16 mouse cellular contexts compared by ENCODE assay signal in the genomic region with DNA sequence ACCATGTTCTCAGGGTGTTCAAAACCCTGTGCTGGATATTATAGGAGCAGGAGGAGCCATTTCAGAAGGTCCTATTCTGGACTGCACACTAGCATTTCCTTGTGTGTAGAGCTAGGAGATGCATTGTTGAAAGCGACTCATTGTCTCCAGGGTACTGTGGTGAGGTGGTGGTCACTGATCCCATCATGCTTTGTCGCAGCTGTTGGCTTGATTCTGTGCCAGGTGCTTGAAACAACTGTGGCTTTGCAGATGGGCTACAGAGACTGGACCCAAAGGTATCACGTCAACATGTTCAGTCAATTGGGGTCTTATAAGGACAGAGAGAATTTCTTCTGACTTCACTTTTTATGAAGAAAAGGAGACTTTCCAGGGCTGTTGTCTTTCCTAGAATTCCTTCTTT.
DNase-seq lines count a peak whose midpoint lies in the region; ATAC-seq and TF ChIP-seq lines count a peak whose summit lies in the region.
"Had no signal": no experiment of that assay in that cellular context is flagged by ENCODE, and none has a peak within 500 bp of the region (broad histone marks: within the 10 kb centered on the region; RNA-seq: fewer than 3 reads in every experiment).

No protein-coding gene starts in this region.

- ATAC-seq in heart, embryonic 12.5 days (ENCODE audit: insufficient number of reproducible peaks, low FRiP score), result no peak
- no peak for ATAC-seq in liver, embryonic 11.5 days (replicated peaks; ENCODE audit: low FRiP score)
- ATAC-seq: forebrain, embryonic 13.5 days; inflammation-experienced regulatory T-cells, adult 6 months had no signal

- no peaks in the 10 kb centered on the region for H3K27me3 ChIP-seq in heart, embryonic 12.5 days (replicated peaks)
- H3K27me3 ChIP-seq in testis, adult 2 months (ENCODE audit: control insufficient read depth, insufficient read depth, low read length), result no peaks in the 10 kb centered on the region
- H3K27me3 ChIP-seq in liver, embryonic 11.5 days (replicated peaks; ENCODE audit: control insufficient read depth, insufficient read depth, low read length), result no peaks in the 10 kb centered on the region
- no peaks in the 10 kb centered on the region for H3K27me3 ChIP-seq in hindbrain, embryonic 10.5 days (ENCODE audit: insufficient read depth, poor library complexity, severe bottlenecking)
- H3K27me3 ChIP-seq: forebrain, embryonic 13.5 days; heart, embryonic 13.5 days had no signal

- no peak for TF ChIP-seq POLR2A in testis, adult 2 months (IDR thresholded peaks at IDR 0.05; ENCODE audit: control insufficient read depth, low read depth, low read length)

- H3K36me3 ChIP-seq in heart, embryonic 12.5 days, result no peaks in the 10 kb centered on the region
- no peaks in the 10 kb centered on the region for H3K36me3 ChIP-seq in testis, adult 2 months (ENCODE audit: control insufficient read depth, insufficient read depth, low read length)
- H3K36me3 ChIP-seq in liver, embryonic 11.5 days (ENCODE audit: control insufficient read depth, insufficient read depth, low read length), result no peaks in the 10 kb centered on the region
- no peaks in the 10 kb centered on the region for H3K36me3 ChIP-seq in hindbrain, embryonic 10.5 days
- H3K36me3 ChIP-seq: heart, embryonic 13.5 days; limb, embryonic 10.5 days had no signal

- no peak for TF ChIP-seq CTCF in testis, adult 2 months (IDR thresholded peaks at IDR 0.05; ENCODE audit: control insufficient read depth, insufficient read depth, insufficient replicate concordance, low read depth, low read length)

- DNase-seq in heart, adult 18-20 months, result peak; percentile 64 to 65
- DNase-seq in testis, postnatal 14 days (ENCODE audit: low spot score), result no peak
- peak; percentile 26 to 71 for DNase-seq in gastrocnemius, postnatal 4 days (ENCODE audit: low spot score in 2 of 2)
- no peak for DNase-seq in liver, embryonic 11.5 days (ENCODE audit: low spot score)
- no peak for DNase-seq in hindbrain, embryonic 10.5 days (ENCODE audit: low spot score)
- DNase-seq in cerebellum, adult 8-10 months, result no peak
- DNase-seq: adrenal gland, postnatal 25 days; retina, postnatal 1 day; thymus, postnatal 25 days had no signal

- H3K9ac ChIP-seq in heart, embryonic 12.5 days, result no peak overlapping the region
- H3K9ac ChIP-seq in liver, embryonic 11.5 days (ENCODE audit: low read depth, low read length), result no peak overlapping the region
- H3K9ac ChIP-seq: forebrain, embryonic 13.5 days; heart, embryonic 13.5 days had no signal

- no peak overlapping the region for H3K27ac ChIP-seq in heart, embryonic 12.5 days (ENCODE audit: poor library complexity, severe bottlenecking)
- peak overlapping the region; percentile 53; the same call in 1 of the 2 replicates for H3K27ac ChIP-seq in testis, adult 2 months (ENCODE audit: control insufficient read depth, insufficient read depth, low read depth, low read length)
- H3K27ac ChIP-seq in liver, embryonic 11.5 days (ENCODE audit: low read depth, low read length), result no peak overlapping the region
- H3K27ac ChIP-seq in hindbrain, embryonic 10.5 days, result no peak overlapping the region
- H3K27ac ChIP-seq: forebrain, embryonic 13.5 days; heart, embryonic 13.5 days; limb, embryonic 10.5 days had no signal

- 75% methylated on average over 3 of the region's 3 CpGs for WGBS in heart, embryonic 12.5 days
- 83% methylated on average over 3 of the region's 3 CpGs for WGBS in liver, embryonic 11.5 days
- WGBS in hindbrain, embryonic 10.5 days, result 85% methylated on average over 3 of the region's 3 CpGs

- H3K4me3 ChIP-seq in heart, embryonic 12.5 days, result no peak overlapping the region
- H3K4me3 ChIP-seq in testis, adult 2 months (ENCODE audit: control insufficient read depth, low read depth, low read length), result no peak overlapping the region
- no peak overlapping the region for H3K4me3 ChIP-seq in liver, embryonic 11.5 days (ENCODE audit: low read depth, low read length)
- no peak overlapping the region for H3K4me3 ChIP-seq in hindbrain, embryonic 10.5 days
- H3K4me3 ChIP-seq: forebrain, embryonic 13.5 days; heart, embryonic 13.5 days; limb, embryonic 10.5 days had no signal

- H3K4me2 ChIP-seq in heart, embryonic 12.5 days, result no peak overlapping the region
- no peak overlapping the region for H3K4me2 ChIP-seq in liver, embryonic 11.5 days
- H3K4me2 ChIP-seq: forebrain, embryonic 13.5 days; heart, embryonic 13.5 days; midbrain, embryonic 11.5 days had no signal

- no peaks in the 10 kb centered on the region for H3K9me3 ChIP-seq in heart, embryonic 12.5 days (replicated peaks)
- no peaks in the 10 kb centered on the region for H3K9me3 ChIP-seq in liver, embryonic 11.5 days (ENCODE audit: control insufficient read depth, low read length)
- H3K9me3 ChIP-seq in hindbrain, embryonic 10.5 days, result 0 out of 2 replicates have a peak, but pooled peaks cover 3% of the 10 kb centered on the region
- H3K9me3 ChIP-seq: forebrain, embryonic 13.5 days; heart, embryonic 13.5 days; limb, embryonic 10.5 days had no signal

- H3K4me1 ChIP-seq in heart, embryonic 12.5 days (replicated peaks), result no peaks in the 10 kb centered on the region
- H3K4me1 ChIP-seq in testis, adult 2 months (ENCODE audit: control insufficient read depth, insufficient read depth, low read length), result no peaks in the 10 kb centered on the region
- H3K4me1 ChIP-seq in liver, embryonic 11.5 days (replicated peaks; ENCODE audit: control insufficient read depth, insufficient read depth, low read length), result no peaks in the 10 kb centered on the region
- no peaks in the 10 kb centered on the region for H3K4me1 ChIP-seq in hindbrain, embryonic 10.5 days (replicated peaks)
- H3K4me1 ChIP-seq: forebrain, embryonic 13.5 days; heart, embryonic 13.5 days; limb, embryonic 10.5 days had no signal

Comparison
In these comparisons a context has a peak if more than half of its experiments do, and no peak if none do; other contexts are left out.
1. DNase-seq: peak in heart, adult 18-20 months (2 of 2) and gastrocnemius, postnatal 4 days (2 of 2); none in testis, postnatal 14 days (single experiment), liver, embryonic 11.5 days (single experiment), hindbrain, embryonic 10.5 days (single experiment) and cerebellum, adult 8-10 months (single experiment).